In genomic region chr8:70282603-70283135, GRCm38 (mm10) we compare ENCODE assay signal across 8 mouse cellular contexts. TPM values are rescaled to one million over a fixed set of nuclear protein-coding genes. Genes with fewer than 3 reads are reported as not detected.
A peak's percentile ranks its signal among the peaks of the same experiment; 100 is the strongest.
DNase-seq lines count a peak whose midpoint lies in the region; ATAC-seq and TF ChIP-seq lines count a peak whose summit lies in the region.

Homer3 (plus strand) TSS chr8:70282827.

- 1% methylated on average over 34 of the region's 36 CpGs for WGBS in heart, embryonic 11.5 days (ENCODE audit: insufficient replicate concordance)
- WGBS in kidney, embryonic 16.5 days = 0% methylated on average over 20 of the region's 36 CpGs
- WGBS in liver, adult 2 months = 3% methylated on average over 34 of the region's 36 CpGs

- peak within 1 kb of the TSS; percentile 83 for H3K4me3 ChIP-seq in bone marrow macrophage, adult 2 months (ENCODE audit: insufficient read depth, low read length)
- H3K4me3 ChIP-seq in heart, embryonic 11.5 days (ENCODE audit: low read depth, low read length) = peak within 1 kb of the TSS; percentile 86
- peak within 1 kb of the TSS; percentile 78 for H3K4me3 ChIP-seq in kidney, embryonic 16.5 days (ENCODE audit: low read length)
- peak within 1 kb of the TSS; percentile 85 for H3K4me3 ChIP-seq in liver, adult 2 months (ENCODE audit: insufficient read depth, low read depth, low read length)
- H3K4me3 ChIP-seq in myocyte = peak within 1 kb of the TSS; percentile 69

- 0 out of 2 replicates have a peak, but pooled peaks have one; percentile 31 for ATAC-seq in erythroblast, adult 5-6 weeks (replicated peaks; ENCODE audit: low FRiP score, poor library complexity, severe bottlenecking)
- peak; percentile 79 for ATAC-seq in heart, embryonic 11.5 days (replicated peaks; ENCODE audit: insufficient number of reproducible peaks, low FRiP score, low TSS enrichment)
- ATAC-seq in kidney, embryonic 16.5 days (ENCODE audit: low FRiP score, low TSS enrichment) = peak; percentile 90

- no peaks in the 10 kb centered on the region for H3K27me3 ChIP-seq in heart, embryonic 11.5 days (ENCODE audit: control insufficient read depth, insufficient read depth, low read length)
- no peaks in the 10 kb centered on the region for H3K27me3 ChIP-seq in kidney, embryonic 16.5 days (ENCODE audit: insufficient read depth, low read length)
- no peaks in the 10 kb centered on the region for H3K27me3 ChIP-seq in liver, adult 2 months (ENCODE audit: control insufficient read depth, insufficient read depth, low read length)
- no peaks in the 10 kb centered on the region for H3K27me3 ChIP-seq in myocyte (ENCODE audit: control insufficient read depth, insufficient read depth, insufficient read length)
- no peaks in the 10 kb centered on the region for H3K27me3 ChIP-seq in splenic B cell, adult 2 months (ENCODE audit: control insufficient read depth, insufficient read depth, low read length, poor library complexity, severe bottlenecking)

- no peaks in the 10 kb centered on the region for H3K9me3 ChIP-seq in heart, embryonic 11.5 days (replicated peaks; ENCODE audit: control insufficient read depth, low read length)
- H3K9me3 ChIP-seq in kidney, embryonic 16.5 days (ENCODE audit: low read length) = 0 out of 2 replicates have a peak, but pooled peaks cover 2% of the 10 kb centered on the region

- H3K36me3 ChIP-seq in heart, embryonic 11.5 days (ENCODE audit: control insufficient read depth, insufficient read depth, low read length) = peaks cover 24% of the 10 kb centered on the region
- peaks cover 28% of the 10 kb centered on the region for H3K36me3 ChIP-seq in kidney, embryonic 16.5 days (ENCODE audit: insufficient read depth, low read length)
- H3K36me3 ChIP-seq in liver, adult 2 months (ENCODE audit: control insufficient read depth, insufficient read depth, low read length) = no peaks in the 10 kb centered on the region
- peaks cover 7% of the 10 kb centered on the region for H3K36me3 ChIP-seq in myocyte (ENCODE audit: control insufficient read depth, insufficient read depth)
- no peaks in the 10 kb centered on the region; the same call in 1 of the 2 replicates for H3K36me3 ChIP-seq in splenic B cell, adult 2 months (ENCODE audit: control insufficient read depth, insufficient read depth, low read length, poor library complexity, severe bottlenecking)

- peak within 1 kb of the TSS; percentile 96 for H3K4me2 ChIP-seq in heart, embryonic 11.5 days
- peak within 1 kb of the TSS; percentile 88 for H3K4me2 ChIP-seq in kidney, embryonic 16.5 days (replicated peaks; ENCODE audit: low read depth, low read length)
- peak within 1 kb of the TSS; percentile 90 for H3K4me2 ChIP-seq in myocyte (ENCODE audit: low read depth)

- no peak for TF ChIP-seq POLR2A in bone marrow macrophage, adult 2 months (IDR thresholded peaks at IDR 0.05; ENCODE audit: borderline replicate concordance, low read depth, low read length)
- TF ChIP-seq POLR2A in liver, adult 2 months (IDR thresholded peaks at IDR 0.05; ENCODE audit: extremely low read depth, insufficient read depth, low read length) = no peak
- peak; percentile 89 for TF ChIP-seq POLR2A in myocyte (IDR thresholded peaks at IDR 0.05; ENCODE audit: insufficient read length, low read depth)

- peak; percentile 22; the same call in 1 of the 2 replicates for TF ChIP-seq CTCF in bone marrow macrophage, adult 2 months (IDR thresholded peaks at IDR 0.05; ENCODE audit: low read depth, low read length)
- peak; percentile 68 for TF ChIP-seq CTCF in liver, adult 2 months (IDR thresholded peaks at IDR 0.05; ENCODE audit: low read depth, low read length)

- H3ac ChIP-seq in myocyte (ENCODE audit: control insufficient read depth, insufficient read length) = peak within 1 kb of the TSS; percentile 74

- peak; percentile 93 for DNase-seq in A20 (ENCODE audit: low read depth, low spot score)
- DNase-seq in liver, adult 2 months (ENCODE audit: extremely low read depth, low read depth, low spot score) = peak; percentile 58
- peak; percentile 93 for DNase-seq in splenic B cell, adult 2 months (ENCODE audit: low read depth, low spot score)

- H3K27ac ChIP-seq in bone marrow macrophage, adult 2 months (ENCODE audit: insufficient read depth, low read depth, low read length) = peak within 1 kb of the TSS; percentile 8; the same call in 1 of the 2 replicates
- H3K27ac ChIP-seq in heart, embryonic 11.5 days (ENCODE audit: low read depth, low read length) = peak within 1 kb of the TSS; percentile 76
- H3K27ac ChIP-seq in kidney, embryonic 16.5 days (ENCODE audit: low read length) = peak within 1 kb of the TSS; percentile 77
- H3K27ac ChIP-seq in liver, adult 2 months (replicated peaks; ENCODE audit: insufficient read depth, low read depth, low read length) = no peak within 1 kb of the TSS; the same call in 1 of the 2 replicates

- peak within 1 kb of the TSS; percentile 98 for H3K9ac ChIP-seq in heart, embryonic 11.5 days (ENCODE audit: low read depth, low read length)
- H3K9ac ChIP-seq in kidney, embryonic 16.5 days (replicated peaks; ENCODE audit: low read length) = peak within 1 kb of the TSS; percentile 93
- H3K9ac ChIP-seq in liver, adult 2 months (ENCODE audit: low read depth, low read length) = peak within 1 kb of the TSS; percentile 81

- H3K4me1 ChIP-seq in bone marrow macrophage, adult 2 months (ENCODE audit: control insufficient read depth, insufficient read depth, low read length) = peaks cover 12% of the 10 kb centered on the region
- peaks cover 18% of the 10 kb centered on the region for H3K4me1 ChIP-seq in heart, embryonic 11.5 days (ENCODE audit: control insufficient read depth, insufficient read depth, low read length)
- H3K4me1 ChIP-seq in kidney, embryonic 16.5 days (ENCODE audit: insufficient read depth, low read length) = peaks cover 25% of the 10 kb centered on the region
- H3K4me1 ChIP-seq in liver, adult 2 months (ENCODE audit: control insufficient read depth, insufficient read depth, low read length) = no peaks in the 10 kb centered on the region

- H3K79me2 ChIP-seq in liver, adult 2 months (ENCODE audit: control insufficient read depth, insufficient read depth, low read length) = no peaks in the 10 kb centered on the region
- peaks cover 9% of the 10 kb centered on the region for H3K79me2 ChIP-seq in myocyte (ENCODE audit: control insufficient read depth, insufficient read depth)

TF ChIP-seq in myocyte, 11 proteins besides CTCF, POLR2A, EP300 and RAD21:
- TF ChIP-seq MAX (IDR thresholded peaks at IDR 0.05; ENCODE audit: low read depth) (no peak), POLR2AphosphoS2 (IDR thresholded peaks at IDR 0.05; ENCODE audit: insufficient read length, low read depth) (peak; percentile 77)

RNA-seq across cellular contexts. Expression of gene Homer3, which starts in this region (rescaled TPM):
- polyA plus RNA-seq in bone marrow macrophage, adult 2 months (2012; ENCODE audit: insufficient read depth, insufficient read length, missing spikeins) = 27.4 and 29.3 TPM in 2 replicates
- 0.63 and 1.3 TPM in 2 replicates for total RNA-seq in erythroblast, adult 5-6 weeks (2015; ENCODE audit: low replicate concordance)
- 0.68 and 2.5 TPM in 2 replicates for total RNA-seq in erythroblast, adult 5-6 weeks (2017; ENCODE audit: low replicate concordance)
- polyA plus RNA-seq in heart, embryonic 11.5 days (2014; fragmentation: Nextera tagmentation; extraction: Ambion mirVana) = 25.5 and 30.0 TPM in 2 replicates
- 74.2 and 81.3 TPM in 2 replicates for polyA plus RNA-seq in kidney, embryonic 16.5 days (2015; fragmentation: Nextera tagmentation; extraction: Ambion mirVana)
- total RNA-seq in liver, adult 2 months (2014; rRNA removed) = 1.4 and 2.6 TPM in 2 replicates
- polyA plus RNA-seq in liver, adult 2 months (2012; rRNA removed) = 3.1 and 3.7 TPM in 2 replicates
- polyA plus RNA-seq in myocyte (2012; fragmentation: generic; extraction: Trizol) = 43.6 TPM

Comparison
In these comparisons a context has a peak if more than half of its experiments do, and no peak if none do; other contexts are left out.
1. ATAC-seq: peak in every context shown above with its lines; median percentile 90 in kidney, embryonic 16.5 days; 79 in heart, embryonic 11.5 days; 31 in erythroblast, adult 5-6 weeks.